Mouse (Mus musculus): Measurements from ENCODE around the gene Cox17. TPM values are rescaled to one million over a fixed set of nuclear protein-coding genes. Genes with fewer than 3 reads are reported as not detected.

Gene Cox17
- total RNA-seq, 4 experiments from 2014 or later = 171 to 378 (median 215) TPM

DNA sequence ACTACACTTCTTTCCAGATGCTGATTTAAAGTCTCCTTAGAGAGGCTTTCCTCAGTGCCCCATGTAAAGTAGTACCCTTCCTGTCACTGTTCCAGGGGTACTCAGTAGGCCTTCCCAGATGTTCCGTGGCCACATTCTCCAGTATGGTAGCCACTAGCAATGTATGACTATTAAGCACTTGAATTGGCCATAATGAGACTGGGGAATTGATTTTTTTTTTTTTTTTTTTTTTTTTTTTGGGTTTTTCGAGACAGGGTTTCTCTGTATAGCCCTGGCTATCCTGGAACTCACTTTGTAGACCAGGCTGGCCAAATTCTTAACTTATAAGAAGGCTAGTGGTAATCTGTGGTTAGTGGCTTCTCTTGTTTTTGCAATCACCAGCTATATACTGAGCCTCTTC, 3.1 kb downstream of the Cox17 start:
- no peak for DNase-seq

GRCm38 (mm10) chr16:38350361-38350855, 3.6 kb downstream of the Cox17 start:
- DNase-seq = no peak

GRCm38 (mm10) chr16:38350939-38351338, 4.1 kb downstream of the Cox17 start:
- DNase-seq = no peak

- DNase-seq = no peak
Observed at GRCm38 (mm10) chr16:38352031-38352430, 5.2 kb downstream of the Cox17 start.

- no peak for DNase-seq
Observed at GRCm38 (mm10) chr16:38352851-38353250, 6.1 kb downstream of the Cox17 start.

DNA sequence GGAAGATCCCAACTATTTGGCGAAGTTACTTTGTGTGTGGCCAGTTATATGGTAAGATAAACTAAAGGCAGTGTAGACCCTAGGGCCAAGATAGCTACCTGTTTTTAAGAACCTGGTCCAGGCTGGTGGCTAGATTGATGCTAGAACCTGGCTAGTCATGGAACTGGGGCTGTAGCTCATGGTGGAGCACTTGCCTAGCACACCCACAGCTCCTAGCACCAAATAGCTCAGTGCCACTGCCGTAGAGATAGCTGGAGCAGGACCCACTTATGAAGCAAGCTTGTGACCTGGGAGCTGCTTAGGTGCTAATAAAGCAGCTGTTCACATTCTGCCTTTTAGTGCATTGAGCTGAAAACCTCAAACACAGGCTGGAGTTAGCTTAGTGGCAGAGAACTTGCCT, 6.9 kb downstream of the Cox17 start:
- DNase-seq = no peak

GRCm38 (mm10) chr16:38354185-38354913, 7.6 kb downstream of the Cox17 start:
- DNase-seq = no peak

- DNase-seq = no peak
Observed at GRCm38 (mm10) chr16:38358256-38358812, 11.5 kb downstream of the Cox17 start.

DNA sequence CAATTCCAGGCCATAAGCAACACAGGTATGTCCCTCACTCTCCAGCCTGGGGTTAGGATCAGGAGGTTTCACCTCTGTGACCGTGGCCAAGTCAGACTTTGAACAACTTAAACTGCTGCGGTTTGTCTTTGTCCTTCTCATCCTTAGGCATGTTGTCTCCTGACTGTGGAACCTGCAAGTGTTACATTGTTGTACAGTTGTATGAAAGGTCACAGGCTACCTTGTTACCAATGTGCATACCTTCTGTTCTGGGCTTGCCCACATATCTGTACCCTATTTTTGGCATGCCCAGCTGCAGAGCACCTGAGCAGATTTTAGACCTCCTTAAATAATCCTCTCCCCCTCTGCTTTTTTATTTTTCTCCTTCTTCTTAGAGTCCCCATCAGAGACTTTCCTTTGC, 12.4 kb downstream of the Cox17 start:
- no peak for DNase-seq

- DNase-seq = no peak
Observed at GRCm38 (mm10) chr16:38359857-38360256, 13.1 kb downstream of the Cox17 start.

GRCm38 (mm10) chr16:38360317-38360716, 13.5 kb downstream of the Cox17 start:
- no peak for DNase-seq

DNA sequence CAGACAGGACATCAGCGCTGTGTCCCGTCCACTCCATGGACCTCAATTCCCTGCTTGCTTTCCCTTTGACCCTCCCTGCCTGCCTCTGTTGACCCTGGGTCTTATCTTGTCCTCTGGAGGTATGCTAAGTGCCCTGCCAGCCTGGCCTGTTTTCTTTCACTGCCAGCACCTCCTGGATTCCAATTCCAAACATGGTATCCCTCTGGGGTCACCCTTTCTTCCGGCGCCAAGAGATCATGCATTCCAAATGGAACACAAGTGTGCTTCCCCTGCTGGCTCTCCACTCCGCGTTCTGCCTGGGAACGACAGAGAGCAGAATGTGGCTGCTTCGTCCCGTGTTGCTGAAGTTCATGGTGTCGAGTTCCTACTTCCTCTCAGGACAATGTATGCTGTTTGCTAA, 15.1 kb downstream of the Cox17 start, which contains the start of gene Popdc2:
Gene Popdc2 (plus strand): TSS at position 277 of the 400 bp plus-strand sequence.
- DNase-seq = no peak

GRCm38 (mm10) chr16:38362493-38363255, 15.9 kb downstream of the Cox17 start:
- DNase-seq = no peak

GRCm38 (mm10) chr16:38363256-38363595, 16.4 kb downstream of the Cox17 start:
- DNase-seq = no peak

GRCm38 (mm10) chr16:38363657-38364056, 16.9 kb downstream of the Cox17 start:
- no peak for DNase-seq

- no peak for DNase-seq
Observed at GRCm38 (mm10) chr16:38365390-38365789, 18.6 kb downstream of the Cox17 start.

DNA sequence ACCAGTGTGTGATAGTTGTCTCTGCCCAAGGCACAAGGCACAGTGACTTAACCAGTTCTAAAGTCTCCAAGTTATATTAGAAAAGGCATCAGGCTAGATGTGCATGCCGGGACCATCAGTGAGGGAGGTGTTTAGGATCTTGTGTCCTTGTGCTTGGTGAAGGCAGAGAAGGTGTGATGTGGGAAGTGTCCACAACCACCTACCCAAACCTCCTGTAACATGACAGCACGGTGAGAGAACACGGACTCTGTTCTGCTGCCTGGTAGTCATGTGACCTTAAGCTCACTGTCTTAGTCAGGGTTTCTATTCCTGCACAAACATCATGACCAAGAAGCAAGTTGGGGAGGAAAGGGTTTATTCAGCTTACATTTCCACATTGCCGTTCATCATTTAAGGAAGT, 19.4 kb downstream of the Cox17 start:
- no peak for DNase-seq

DNA sequence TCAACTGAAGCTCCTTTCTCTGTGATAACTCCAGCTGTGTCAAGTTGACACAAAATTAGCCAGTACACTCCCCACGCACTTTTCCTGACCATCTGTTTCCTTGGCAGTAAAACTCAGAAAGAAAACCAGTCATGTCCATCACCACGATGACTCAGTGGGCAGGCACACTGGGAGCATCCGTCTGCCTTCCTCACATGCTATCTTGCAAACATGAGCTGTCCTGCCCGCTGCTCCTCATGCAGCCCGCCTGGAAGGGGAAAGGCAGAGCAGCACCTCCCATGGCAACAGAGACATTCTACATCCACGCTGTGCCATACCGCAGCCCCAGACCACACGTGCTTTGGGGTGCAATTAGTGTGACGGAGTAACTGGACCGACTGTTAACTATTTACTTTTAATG, 21.5 kb downstream of the Cox17 start:
- no peak for DNase-seq

DNA sequence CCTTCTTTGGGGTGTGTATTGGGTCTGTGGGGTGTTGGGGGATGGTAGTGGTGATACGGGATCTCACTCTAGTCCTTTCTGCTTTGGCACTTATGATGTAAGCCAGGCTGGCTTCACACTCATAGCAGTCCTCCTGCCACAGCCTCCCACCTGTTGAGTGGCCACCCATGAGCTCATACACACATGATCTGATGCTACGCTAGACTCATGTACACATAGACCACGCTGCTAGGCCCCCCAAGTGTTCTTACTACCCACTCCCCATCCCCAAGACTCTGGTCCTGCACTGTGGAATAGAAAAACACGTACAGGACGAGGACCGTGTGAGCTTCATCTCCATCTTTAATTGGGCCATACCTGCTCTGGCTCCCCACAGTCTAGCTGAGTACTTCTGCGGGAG, 22.2 kb downstream of the Cox17 start:
- no peak for DNase-seq

DNA sequence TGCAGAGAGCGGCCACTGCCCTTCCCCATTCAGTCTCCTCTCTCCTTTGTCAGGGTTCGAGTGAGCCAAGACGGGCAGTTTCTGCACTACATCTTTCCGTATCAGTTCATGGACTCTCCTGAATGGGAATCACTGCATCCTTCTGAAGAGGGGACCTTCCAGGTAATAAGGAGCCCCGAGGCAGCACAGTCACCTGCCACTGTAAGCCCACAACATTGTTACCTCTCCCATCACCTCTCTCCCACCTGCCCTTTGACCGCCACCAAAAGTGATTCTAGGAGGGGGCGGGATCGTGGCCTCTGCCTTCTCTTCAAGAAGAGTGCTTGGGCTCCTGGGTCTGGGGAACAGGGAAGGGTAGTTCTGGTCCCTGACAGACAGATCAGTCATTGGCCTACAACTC, 22.6 kb downstream of the Cox17 start:
- DNase-seq = no peak

- DNase-seq = no peak
Observed at GRCm38 (mm10) chr16:38369992-38370484, 23.2 kb downstream of the Cox17 start.

DNA sequence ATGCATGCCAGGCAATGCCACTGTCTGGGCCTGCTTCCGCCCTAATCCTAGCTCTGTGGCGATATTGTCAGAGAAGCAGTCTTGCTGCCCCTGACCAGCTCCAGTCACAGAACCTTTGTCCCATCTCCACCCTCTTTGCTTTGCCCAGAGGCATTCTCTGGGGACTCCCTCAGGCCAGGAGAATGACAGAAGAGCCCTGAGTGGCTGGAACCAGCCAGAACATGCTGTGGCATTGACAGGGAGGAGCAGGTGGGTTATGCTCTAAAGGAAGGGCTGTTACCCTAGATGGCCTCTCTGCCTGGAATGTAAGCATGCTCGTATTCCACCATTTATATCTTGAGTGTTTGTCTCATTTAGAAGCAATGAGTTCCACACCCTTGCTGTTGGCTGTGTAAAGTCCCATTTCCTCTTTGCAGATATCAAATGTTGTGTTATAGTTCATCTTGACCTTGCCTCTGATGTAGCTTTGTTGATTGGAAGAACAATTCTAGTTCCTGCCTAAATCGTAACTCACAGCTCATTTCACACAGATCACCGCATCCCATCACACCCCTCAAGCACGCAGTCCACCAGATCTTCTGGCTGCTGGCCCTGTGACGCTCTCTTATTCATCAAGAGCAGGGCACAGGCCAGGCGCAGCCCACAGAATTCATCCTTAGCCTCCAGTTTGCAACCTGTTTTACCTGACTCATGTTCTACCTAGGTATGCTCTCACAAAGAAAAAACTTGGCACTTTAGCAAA, 24.0 kb downstream of the Cox17 start:
- no peak for DNase-seq
